Mouse (Mus musculus): ENCODE data around the gene Eif2b5. TPM values are rescaled to one million over a fixed set of nuclear protein-coding genes. Genes with fewer than 3 reads are reported as not detected.

The Eif2b5 gene
- polyA plus RNA-seq, 1 experiment from 2014 or later: 95.2 TPM

Other genes with a start within 250 kb of the Eif2b5 start
- gene Parl, start 196.4 kb upstream of the Eif2b5 start, polyA plus RNA-seq (2015; fragmentation: Nextera tagmentation; extraction: Ambion mirVana): 92.6 and 94.9 TPM in 2 replicates
- 0.08 and 0.13 TPM in 2 replicates for gene Cyp2ab1, start 173.4 kb upstream of the Eif2b5 start, polyA plus RNA-seq (2015; fragmentation: Nextera tagmentation; extraction: Ambion mirVana)
- gene Abcc5, start 72.4 kb upstream of the Eif2b5 start, polyA plus RNA-seq (2015; fragmentation: Nextera tagmentation; extraction: Ambion mirVana): 67.0 and 74.1 TPM in 2 replicates
- 26.0 and 31.0 TPM in 2 replicates for gene Dvl3, start 18.2 kb downstream of the Eif2b5 start, polyA plus RNA-seq (2015; fragmentation: Nextera tagmentation; extraction: Ambion mirVana)
- gene Ap2m1, start 36.7 kb downstream of the Eif2b5 start, polyA plus RNA-seq (2015; fragmentation: Nextera tagmentation; extraction: Ambion mirVana): 562 and 584 TPM in 2 replicates
- 65.0 and 70.2 TPM in 2 replicates for gene Abcf3, start 49.8 kb downstream of the Eif2b5 start, polyA plus RNA-seq (2015; fragmentation: Nextera tagmentation; extraction: Ambion mirVana)
- 2.4 and 4.9 TPM in 2 replicates for gene Vwa5b2, start 90.7 kb downstream of the Eif2b5 start, polyA plus RNA-seq (2015; fragmentation: Nextera tagmentation; extraction: Ambion mirVana)
- gene Eef1akmt4, start 112.8 kb downstream of the Eif2b5 start, polyA plus RNA-seq (2015; fragmentation: Nextera tagmentation; extraction: Ambion mirVana): 29.2 and 31.3 TPM in 2 replicates
- not detected in 2 replicates for gene Gm49333, start 112.8 kb downstream of the Eif2b5 start, polyA plus RNA-seq (2015; fragmentation: Nextera tagmentation; extraction: Ambion mirVana)
- gene Alg3, start 112.9 kb downstream of the Eif2b5 start, polyA plus RNA-seq (2015; fragmentation: Nextera tagmentation; extraction: Ambion mirVana): 36.3 and 39.4 TPM in 2 replicates
- 1.7 and 1.9 TPM in 2 replicates for gene Camk2n2, start 122.5 kb downstream of the Eif2b5 start, polyA plus RNA-seq (2015; fragmentation: Nextera tagmentation; extraction: Ambion mirVana)
- 7.3 and 8.2 TPM in 2 replicates for gene Ece2, start 131.0 kb downstream of the Eif2b5 start, polyA plus RNA-seq (2015; fragmentation: Nextera tagmentation; extraction: Ambion mirVana)
- gene Psmd2, start 152.8 kb downstream of the Eif2b5 start, polyA plus RNA-seq (2015; fragmentation: Nextera tagmentation; extraction: Ambion mirVana): 293 and 297 TPM in 2 replicates
- gene Eif4g1, start 169.5 kb downstream of the Eif2b5 start, polyA plus RNA-seq (2015; fragmentation: Nextera tagmentation; extraction: Ambion mirVana): 177 and 188 TPM in 2 replicates
- gene Fam131a, start 194.4 kb downstream of the Eif2b5 start, polyA plus RNA-seq (2015; fragmentation: Nextera tagmentation; extraction: Ambion mirVana): 14.0 and 15.3 TPM in 2 replicates
- 90.0 and 100 TPM in 2 replicates for gene Polr2h, start 218.8 kb downstream of the Eif2b5 start, polyA plus RNA-seq (2015; fragmentation: Nextera tagmentation; extraction: Ambion mirVana)
- 15.6 and 16.0 TPM in 2 replicates for gene Clcn2, start 218.9 kb downstream of the Eif2b5 start, polyA plus RNA-seq (2015; fragmentation: Nextera tagmentation; extraction: Ambion mirVana)
- gene Chrd, start 234.3 kb downstream of the Eif2b5 start, polyA plus RNA-seq (2015; fragmentation: Nextera tagmentation; extraction: Ambion mirVana): 8.5 and 10.8 TPM in 2 replicates
- gene Thpo, start 235.7 kb downstream of the Eif2b5 start, polyA plus RNA-seq (2015; fragmentation: Nextera tagmentation; extraction: Ambion mirVana): 1.3 and 1.6 TPM in 2 replicates

All from embryonic facial prominence, embryonic 15.5 days (tissue).